Comparison of ENCODE assay signal across 35 mouse cellular contexts in genomic region chr6:52899574-52900245, GRCm38 (mm10).
DNase-seq lines count a peak whose midpoint lies in the region; ATAC-seq and TF ChIP-seq lines count a peak whose summit lies in the region.
"Had no signal": no experiment of that assay in that cellular context is flagged by ENCODE, and none has a peak within 500 bp of the region (broad histone marks: within the 10 kb centered on the region; RNA-seq: fewer than 3 reads in every experiment).

No protein-coding gene starts in this region.

- 91% methylated on average over 3 of the region's 3 CpGs for WGBS in thymus, adult 2 months
- WGBS in liver, embryonic 11.5 days = 61% methylated on average over 3 of the region's 3 CpGs
- 48% methylated on average over 3 of the region's 3 CpGs for WGBS in liver, embryonic 16.5 days (ENCODE audit: insufficient replicate concordance)

- H3K9me3 ChIP-seq in liver, embryonic 11.5 days (ENCODE audit: control insufficient read depth, low read length) = no peaks in the 10 kb centered on the region
- H3K9me3 ChIP-seq in liver, embryonic 16.5 days (replicated peaks; ENCODE audit: control insufficient read depth, low read length) = no peaks in the 10 kb centered on the region
- H3K9me3 ChIP-seq: embryonic facial prominence, embryonic 12.5 days; forebrain, embryonic 13.5 days; G1E; hindbrain, embryonic 12.5 days; intestine, embryonic 15.5 days; limb, embryonic 10.5 days; limb, embryonic 15.5 days; lung, embryonic 15.5 days; midbrain, embryonic 12.5 days; neural tube, embryonic 13.5 days had no signal

- H3K27me3 ChIP-seq in thymus, adult 2 months (ENCODE audit: control insufficient read depth, insufficient read depth, low read length) = no peaks in the 10 kb centered on the region
- no peaks in the 10 kb centered on the region for H3K27me3 ChIP-seq in liver, embryonic 11.5 days (replicated peaks; ENCODE audit: control insufficient read depth, insufficient read depth, low read length)
- no peaks in the 10 kb centered on the region for H3K27me3 ChIP-seq in liver, embryonic 16.5 days (ENCODE audit: control insufficient read depth, insufficient read depth, low read depth, low read length)
- H3K27me3 ChIP-seq: embryonic facial prominence, embryonic 12.5 days; hindbrain, embryonic 12.5 days; intestine, embryonic 15.5 days; limb, embryonic 15.5 days; lung, embryonic 15.5 days; midbrain, embryonic 12.5 days; Patski had no signal

- peak overlapping the region; percentile 36; the same call in 1 of the 2 replicates for H3K27ac ChIP-seq in thymus, adult 2 months (ENCODE audit: control insufficient read depth, insufficient read depth, low read length)
- no peak overlapping the region for H3K27ac ChIP-seq in liver, embryonic 11.5 days (ENCODE audit: low read depth, low read length)
- peak overlapping the region; percentile 69 for H3K27ac ChIP-seq in liver, embryonic 16.5 days (ENCODE audit: low read length)
- H3K27ac ChIP-seq: embryonic facial prominence, embryonic 12.5 days; forebrain, embryonic 13.5 days; hindbrain, embryonic 12.5 days; hindbrain, postnatal 0 days; intestine, embryonic 15.5 days; kidney, postnatal 0 days; limb, embryonic 10.5 days; limb, embryonic 15.5 days; lung, embryonic 15.5 days; midbrain, embryonic 12.5 days; neural tube, embryonic 13.5 days had no signal

- H3K4me2 ChIP-seq in liver, embryonic 11.5 days = no peak overlapping the region
- no peak overlapping the region; the same call in 1 of the 2 replicates for H3K4me2 ChIP-seq in liver, embryonic 16.5 days (ENCODE audit: low read depth, low read length)
- H3K4me2 ChIP-seq: embryonic facial prominence, embryonic 12.5 days; forebrain, embryonic 13.5 days; heart, embryonic 11.5 days; hindbrain, embryonic 12.5 days; intestine, embryonic 15.5 days; limb, embryonic 15.5 days; lung, embryonic 15.5 days; midbrain, embryonic 12.5 days; neural tube, embryonic 13.5 days had no signal

- no peak for TF ChIP-seq CTCF in thymus, adult 2 months (IDR thresholded peaks at IDR 0.05; ENCODE audit: borderline replicate concordance, control insufficient read depth, extremely low read depth, insufficient read depth, low read length, poor library complexity)

- H3K9ac ChIP-seq in liver, embryonic 11.5 days (ENCODE audit: low read depth, low read length) = no peak overlapping the region
- H3K9ac ChIP-seq in liver, embryonic 16.5 days (ENCODE audit: low read depth, low read length) = no peak overlapping the region
- H3K9ac ChIP-seq: embryonic facial prominence, embryonic 12.5 days; forebrain, embryonic 13.5 days; hindbrain, embryonic 12.5 days; intestine, embryonic 15.5 days; limb, embryonic 15.5 days; lung, embryonic 15.5 days; midbrain, embryonic 12.5 days; neural tube, embryonic 13.5 days had no signal

- peak; percentile 79 for ATAC-seq in liver, embryonic 11.5 days (replicated peaks; ENCODE audit: low FRiP score)
- peak; percentile 89 for ATAC-seq in liver, embryonic 16.5 days (ENCODE audit: low read depth)
- ATAC-seq: forebrain, embryonic 13.5 days; hindbrain, postnatal 0 days; intestine, embryonic 15.5 days; Patski had no signal

- no peak for DNase-seq in thymus, adult 2 months
- DNase-seq in thymus, postnatal 36 days = no peak
- no peak for DNase-seq in liver, embryonic 11.5 days (ENCODE audit: low spot score)
- DNase-seq in cerebellum, adult 18-20 months = no peak
- no peak for DNase-seq in heart, adult 18-20 months
- no peak for DNase-seq in ovary, adult 18-20 months (ENCODE audit: low spot score)
- DNase-seq: adrenal gland, postnatal 14 days; cerebellum, adult 9-10 months; embryo, embryonic 11 days; gastrocnemius, postnatal 14 days; heart, adult 11 months; heart, postnatal 36 days; kidney, adult 8-10 months; kidney, postnatal 4 days; layer of hippocampus, postnatal 36 days; retina, postnatal 1 day; right cerebral cortex, postnatal 14 days; thymus, adult 18-20 months; thymus, postnatal 4 days had no signal

- TF ChIP-seq POLR2A in thymus, adult 2 months (IDR thresholded peaks at IDR 0.05; ENCODE audit: control insufficient read depth, extremely low read depth, insufficient read depth, low read length, poor library complexity) = no peak

- no peaks in the 10 kb centered on the region for H3K36me3 ChIP-seq in thymus, adult 2 months (ENCODE audit: control insufficient read depth, insufficient read depth, low read length)
- H3K36me3 ChIP-seq in liver, embryonic 11.5 days (ENCODE audit: control insufficient read depth, insufficient read depth, low read length) = no peaks in the 10 kb centered on the region
- no peaks in the 10 kb centered on the region for H3K36me3 ChIP-seq in liver, embryonic 16.5 days (ENCODE audit: control insufficient read depth, insufficient read depth)
- H3K36me3 ChIP-seq: embryonic facial prominence, embryonic 12.5 days; G1E; hindbrain, embryonic 12.5 days; intestine, embryonic 15.5 days; limb, embryonic 10.5 days; limb, embryonic 15.5 days; lung, embryonic 15.5 days; midbrain, embryonic 12.5 days; neural tube, embryonic 13.5 days had no signal

- H3K4me3 ChIP-seq in thymus, adult 2 months (ENCODE audit: control insufficient read depth, insufficient read depth, low read length) = no peak overlapping the region
- H3K4me3 ChIP-seq in liver, embryonic 11.5 days (ENCODE audit: low read depth, low read length) = no peak overlapping the region
- H3K4me3 ChIP-seq in liver, embryonic 16.5 days (ENCODE audit: low read depth, low read length) = 0 out of 2 replicates have a peak overlapping the region, but pooled peaks have one; percentile 4
- H3K4me3 ChIP-seq: embryonic facial prominence, embryonic 12.5 days; forebrain, embryonic 13.5 days; hindbrain, embryonic 12.5 days; intestine, embryonic 15.5 days; limb, embryonic 10.5 days; limb, embryonic 15.5 days; lung, embryonic 15.5 days; midbrain, embryonic 12.5 days; myocyte; neural tube, embryonic 13.5 days had no signal

- peaks cover 41% of the 10 kb centered on the region for H3K4me1 ChIP-seq in thymus, adult 2 months (replicated peaks; ENCODE audit: control insufficient read depth, insufficient read depth, low read length)
- H3K4me1 ChIP-seq in liver, embryonic 11.5 days (replicated peaks; ENCODE audit: control insufficient read depth, insufficient read depth, low read length) = no peaks in the 10 kb centered on the region
- H3K4me1 ChIP-seq in liver, embryonic 16.5 days (ENCODE audit: control insufficient read depth, low read depth, low read length) = peaks cover 5% of the 10 kb centered on the region
- H3K4me1 ChIP-seq: intestine, embryonic 15.5 days had no signal
